Mouse (Mus musculus) cerebellum, adult 9-10 months (tissue): ENCODE data around the gene Flt3l.

Experiments
- DNase-seq: peaks from one replicate; pipeline ENCODE4 v3.0.0; 2022

Gene Flt3l

DNA sequence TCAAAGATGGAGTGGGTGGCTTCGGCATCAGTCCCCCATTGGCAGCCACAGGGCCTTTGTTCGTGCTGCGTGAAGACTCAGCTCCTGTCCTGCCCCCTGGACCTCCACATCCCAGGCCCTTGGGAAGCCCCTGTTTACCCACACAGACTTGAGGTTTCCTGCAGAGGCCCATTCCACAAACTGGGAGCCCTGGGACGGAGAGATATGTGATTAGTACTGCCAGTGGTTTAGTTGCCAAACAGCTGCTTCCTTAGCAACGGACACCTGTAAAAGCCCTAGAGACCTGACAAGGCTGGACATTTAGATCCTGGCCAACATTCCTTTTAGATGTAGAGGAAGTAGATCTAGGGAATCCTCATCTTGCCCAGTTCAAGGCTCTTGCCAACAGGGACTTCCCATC lies 5.7 kb upstream of the Flt3l start:
- no peak for DNase-seq

DNA sequence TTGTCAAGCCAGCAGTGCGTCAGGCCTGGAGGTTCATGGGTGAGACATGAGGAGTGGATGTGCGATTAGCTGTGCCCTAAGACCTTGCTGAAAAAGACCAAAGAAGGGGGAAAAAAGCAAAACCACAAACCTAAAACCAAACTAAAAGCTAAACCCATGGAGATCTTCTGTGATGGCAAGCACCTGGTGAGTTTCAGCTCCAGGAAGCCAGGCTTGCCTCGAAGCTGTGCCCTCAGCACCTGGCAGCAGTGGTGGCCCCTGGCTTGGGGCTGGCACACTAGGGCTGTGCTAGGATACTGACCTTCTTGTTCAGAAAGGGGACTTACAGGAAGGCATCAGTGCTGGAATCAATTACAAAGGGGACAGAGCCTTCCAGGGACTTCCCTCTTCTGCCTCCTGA lies 5.1 kb upstream of the Flt3l start:
- DNase-seq, result no peak

DNA sequence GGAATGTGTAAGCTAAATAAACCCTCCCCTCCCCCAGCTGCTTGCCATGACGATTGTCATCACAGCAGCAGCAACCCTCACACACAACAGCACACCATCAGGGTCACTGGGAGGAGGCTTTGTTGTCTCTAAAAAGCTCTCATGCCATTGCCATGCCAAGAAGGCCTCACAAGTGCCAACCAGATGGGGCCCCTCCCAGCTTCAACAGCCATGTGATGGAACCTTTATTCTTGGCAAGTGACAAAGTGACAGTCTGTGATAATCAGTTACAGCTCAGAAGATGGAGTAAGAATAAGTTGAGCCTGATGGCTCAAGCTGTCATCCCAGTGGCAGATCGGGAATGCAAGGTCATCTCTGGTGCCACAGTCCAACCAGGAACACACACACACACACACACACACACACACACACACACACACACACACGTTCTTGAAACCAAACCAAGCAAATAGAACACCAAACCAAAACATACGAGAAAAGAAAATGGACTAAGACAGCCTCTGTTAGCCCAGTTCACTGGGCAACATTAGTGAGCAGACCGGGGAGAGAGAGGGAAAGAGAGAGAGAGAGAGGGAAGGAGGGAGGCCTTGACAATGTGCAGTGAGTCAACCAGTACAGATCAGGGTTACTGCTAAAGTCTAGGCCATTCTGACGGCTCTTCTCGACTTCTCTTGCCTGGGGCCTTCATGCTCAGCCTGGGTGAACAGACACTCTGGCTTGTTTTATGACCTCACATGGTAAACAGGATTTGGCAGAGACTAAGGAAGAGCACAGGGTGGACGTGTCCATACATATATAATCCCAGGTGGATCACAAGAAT lies 3.9 kb upstream of the Flt3l start:
- no peak for DNase-seq

DNA sequence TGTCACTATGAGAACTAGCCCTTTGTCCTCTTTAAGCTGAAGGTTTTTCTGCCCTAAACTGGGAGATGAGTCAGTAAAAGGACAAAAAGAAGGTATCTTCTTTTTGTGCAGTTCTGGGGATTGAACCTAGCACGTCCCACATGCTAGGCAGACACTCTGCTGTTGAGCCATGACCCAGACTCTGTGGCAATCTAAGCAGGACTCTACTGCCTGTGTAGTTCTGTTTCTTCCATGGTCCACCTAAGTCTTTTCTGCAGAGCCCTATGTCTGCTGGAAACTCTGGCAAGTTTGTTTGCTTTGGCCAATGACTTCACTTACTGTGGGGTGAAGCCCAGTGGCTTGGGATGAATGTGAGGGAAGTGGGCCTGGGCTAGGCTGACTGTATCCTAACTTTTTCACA lies 2.2 kb upstream of the Flt3l start:
- no peak for DNase-seq

DNA sequence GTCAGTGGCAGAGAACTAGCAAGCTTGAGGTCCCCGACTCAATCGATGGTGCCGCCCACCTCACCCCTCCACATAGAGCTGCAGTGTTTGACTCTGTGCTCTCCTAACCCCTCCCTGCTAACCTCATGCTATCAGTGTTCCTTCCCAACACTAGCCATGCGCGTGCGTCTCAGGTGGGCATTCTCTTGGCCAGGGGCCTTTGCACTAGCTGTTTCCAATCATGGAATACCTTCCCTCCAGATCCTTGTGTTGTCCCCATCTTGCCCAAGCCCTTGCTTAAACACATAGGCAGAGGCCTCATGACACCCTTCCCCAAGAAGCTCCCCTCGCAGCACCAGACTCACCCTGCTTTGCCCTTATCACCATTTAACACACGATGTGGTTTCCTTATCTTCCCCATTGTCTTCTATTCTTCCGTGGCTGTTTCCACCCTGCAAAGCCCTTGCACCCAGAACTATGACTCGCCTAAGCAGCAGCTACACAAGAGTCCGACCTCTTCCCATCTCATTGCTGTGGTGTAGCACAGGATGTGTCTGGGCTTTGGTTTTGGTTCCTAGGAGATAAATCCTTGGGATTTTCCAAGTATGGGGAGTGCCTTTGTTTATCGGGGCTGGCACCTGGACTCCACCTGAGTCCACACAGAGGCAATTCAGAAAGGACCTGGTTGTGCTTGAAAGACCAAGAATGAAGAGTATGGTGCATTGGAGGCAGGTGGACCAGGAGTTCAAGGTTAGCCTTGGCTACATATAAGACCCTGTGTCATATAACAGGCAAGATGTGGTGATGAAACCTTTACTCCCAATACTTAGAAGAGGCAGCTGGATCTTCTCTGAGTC lies 1.2 kb upstream of the Flt3l start:
- peak; percentile 39 for DNase-seq

DNA sequence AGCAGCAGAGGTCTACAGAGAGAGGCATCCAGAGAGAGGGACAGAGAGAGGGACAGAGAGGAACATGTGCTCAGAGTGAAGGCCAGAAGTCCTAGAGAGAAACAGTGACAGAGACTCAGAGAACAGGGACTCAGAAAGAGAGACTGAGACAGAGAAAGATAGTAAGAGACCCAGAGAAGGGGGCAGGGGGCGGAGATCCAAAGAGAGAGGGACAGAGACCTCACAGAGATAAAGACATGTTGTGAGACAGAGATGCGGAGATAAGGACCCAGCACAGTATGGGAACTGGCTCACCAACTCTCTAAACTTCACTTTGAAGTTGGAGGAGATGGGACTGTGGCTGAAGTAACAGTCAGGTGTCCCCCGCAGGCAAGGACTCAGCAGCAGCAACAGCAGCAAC lies 862 bp downstream of the Flt3l start:
- no peak for DNase-seq

DNA sequence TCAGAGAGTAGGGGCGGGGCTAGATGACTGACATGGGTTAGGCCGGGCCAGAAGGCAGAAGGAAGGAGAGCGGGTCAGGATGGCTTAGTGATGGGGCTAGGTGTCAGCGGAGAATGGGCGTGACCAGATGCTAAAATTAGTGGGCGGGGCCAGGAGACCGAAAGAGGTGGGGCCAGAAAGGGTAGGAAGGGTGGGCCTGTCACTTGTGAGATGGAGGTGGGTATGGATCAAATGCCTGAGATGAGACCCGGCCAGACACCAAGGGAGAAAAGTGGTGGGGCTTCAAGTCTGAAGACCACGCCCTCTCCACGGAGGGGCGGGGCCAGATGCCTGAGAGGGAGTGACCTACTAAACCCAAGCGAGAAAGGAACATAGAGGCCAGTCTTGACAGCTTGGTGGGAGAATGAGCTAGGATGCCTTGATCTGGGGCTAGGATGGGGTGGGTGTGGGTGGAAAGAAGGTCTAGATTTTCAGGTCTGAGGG lies 1.6 kb downstream of the Flt3l start:
- DNase-seq, result peak; percentile 54

DNA sequence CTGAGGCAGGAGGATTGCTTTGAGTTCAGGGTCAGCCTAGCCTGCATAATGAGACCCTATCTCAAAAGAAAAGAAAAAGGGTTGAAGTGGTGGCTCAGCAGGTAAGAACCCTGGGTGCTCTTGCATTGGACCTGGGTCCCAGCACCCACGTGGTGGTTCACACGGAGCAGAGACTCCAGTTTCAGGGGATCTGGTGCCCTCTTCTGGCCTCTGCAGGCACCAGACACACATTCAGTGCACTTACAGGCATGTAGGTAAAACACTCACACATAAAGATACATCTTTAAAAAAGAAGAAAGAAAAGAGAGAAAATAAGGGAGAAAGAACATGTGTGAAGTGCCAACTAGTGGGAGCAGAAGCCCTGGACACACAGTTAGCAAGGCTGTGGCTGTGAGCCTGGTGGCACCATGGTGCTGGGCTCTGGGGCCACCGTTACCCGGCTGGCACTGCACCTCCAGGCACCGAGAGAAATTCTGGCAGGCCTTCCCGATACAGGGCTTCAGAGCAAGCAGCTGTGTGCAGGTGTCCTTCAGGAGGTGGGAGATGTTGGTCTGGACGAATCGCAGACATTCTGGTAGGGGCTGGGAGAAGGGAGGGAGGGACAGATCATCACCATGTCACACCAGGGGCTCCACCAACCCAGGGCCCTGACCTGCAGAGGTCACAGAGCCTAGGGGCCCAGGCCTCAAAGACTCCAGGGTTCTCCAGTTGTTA lies 2.6 kb downstream of the Flt3l start:
- no peak for DNase-seq

DNA sequence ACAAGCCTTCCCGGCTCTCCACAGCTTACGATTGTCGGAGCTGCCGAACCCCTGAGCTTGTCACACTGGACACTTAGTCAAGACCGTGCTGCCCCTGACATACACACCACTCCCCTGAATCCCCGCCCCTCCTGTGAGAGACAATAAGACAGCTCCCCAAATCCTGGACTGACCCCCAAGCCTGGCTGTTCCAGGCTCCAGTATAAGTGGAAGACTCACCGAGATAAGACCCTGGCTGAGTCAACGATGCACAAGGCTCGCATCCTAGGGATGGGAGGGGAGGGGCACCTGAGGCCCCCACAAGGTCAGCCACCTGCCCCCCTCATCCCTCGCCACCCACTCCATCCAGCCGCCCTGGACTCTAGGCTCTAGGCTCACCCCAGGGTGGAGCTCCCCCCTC lies 4.4 kb downstream of the Flt3l start:
- DNase-seq, result peak; percentile 45

DNA sequence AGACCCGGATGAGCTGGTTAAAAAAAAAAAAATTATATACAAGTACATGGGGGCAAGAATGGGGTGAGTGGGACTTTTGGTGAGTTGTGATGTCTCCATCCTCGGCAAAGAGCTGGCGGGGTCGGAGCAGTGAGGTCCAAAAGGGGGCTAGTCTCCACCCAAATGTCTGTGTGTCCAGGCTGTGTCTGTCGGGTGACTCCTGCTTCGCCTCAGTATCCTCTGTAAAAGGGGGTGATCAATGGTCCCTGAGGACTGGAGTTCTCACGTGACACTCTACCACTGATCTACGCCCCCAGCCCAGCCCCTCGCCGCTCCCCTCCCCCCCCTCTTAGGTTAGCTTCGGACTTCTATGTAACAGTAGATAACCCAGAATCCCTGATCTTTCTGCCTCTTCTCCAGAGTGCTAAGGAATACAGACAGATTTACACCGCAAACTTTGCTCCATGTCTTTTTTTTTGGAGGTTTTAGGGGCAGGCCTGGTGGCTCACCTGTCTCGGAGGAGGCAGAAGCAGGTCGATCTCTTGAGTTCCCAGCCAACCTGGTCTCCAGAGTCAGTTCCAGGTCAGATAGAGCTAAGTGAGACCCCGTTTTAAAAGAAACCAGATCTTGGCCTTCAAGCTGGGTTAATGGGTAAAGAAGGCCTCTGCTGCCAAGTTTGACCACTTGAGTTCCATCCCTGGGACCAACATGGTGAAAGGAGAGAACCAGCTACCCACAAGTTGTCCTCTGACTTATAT lies 6.3 kb downstream of the Flt3l start:
- DNase-seq, result peak; percentile 49

DNA sequence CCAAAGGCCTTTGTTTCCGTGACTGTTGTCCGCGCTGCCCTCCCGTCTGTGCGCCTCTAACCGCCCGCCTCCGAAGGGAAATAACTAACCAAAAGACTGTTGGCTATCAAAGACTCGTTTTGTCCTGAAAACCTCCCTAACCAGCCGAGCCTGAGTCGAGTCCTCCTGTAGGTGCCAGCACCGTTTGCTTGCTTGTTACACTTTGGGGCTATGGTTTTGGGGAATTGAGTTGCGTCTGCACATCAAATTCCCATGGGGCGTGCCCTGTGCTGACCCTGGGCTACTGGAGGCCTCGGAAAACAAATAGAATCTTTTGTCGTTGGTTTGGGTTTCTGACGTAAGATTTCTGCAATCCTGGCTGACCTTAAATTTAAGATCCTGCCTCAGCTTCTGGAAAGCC lies 6.9 kb downstream of the Flt3l start:
- DNase-seq, result no peak

DNA sequence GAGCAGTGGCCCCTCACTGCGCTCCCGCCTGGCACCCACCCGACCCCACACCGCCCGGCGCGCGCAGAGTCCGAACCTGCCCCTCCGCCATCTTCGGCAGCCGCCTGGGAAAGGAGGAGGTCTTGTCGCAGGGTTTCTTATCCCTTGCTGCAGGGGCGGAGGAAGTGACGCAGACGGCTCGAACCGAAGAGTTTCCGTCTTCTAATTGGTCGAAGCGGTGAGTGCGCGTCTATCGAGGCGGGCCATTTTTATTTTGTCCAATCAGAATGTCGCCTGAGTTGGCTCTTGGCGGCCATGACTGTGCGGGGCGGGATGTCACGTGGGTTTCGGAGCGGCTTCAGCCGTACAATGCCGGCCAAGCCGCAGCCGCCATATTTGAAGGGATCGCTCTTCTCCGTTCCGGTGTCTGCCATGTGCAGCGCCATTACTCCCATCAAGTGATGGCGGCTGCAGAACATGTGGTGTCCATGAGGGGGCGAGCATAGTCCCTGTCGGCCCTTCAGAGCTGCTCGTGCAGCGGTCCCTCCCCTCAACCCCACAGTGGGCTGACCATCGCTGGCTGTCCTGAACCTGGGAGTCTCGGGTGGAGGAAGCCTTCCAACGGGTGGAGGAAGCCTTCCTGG lies 7.5 kb downstream of the Flt3l start, which contains the start of gene Rpl13a:
Gene Rpl13a (minus strand): TSS at position 138 of the 623 bp plus-strand sequence.
- DNase-seq, result peak; percentile 100

DNA sequence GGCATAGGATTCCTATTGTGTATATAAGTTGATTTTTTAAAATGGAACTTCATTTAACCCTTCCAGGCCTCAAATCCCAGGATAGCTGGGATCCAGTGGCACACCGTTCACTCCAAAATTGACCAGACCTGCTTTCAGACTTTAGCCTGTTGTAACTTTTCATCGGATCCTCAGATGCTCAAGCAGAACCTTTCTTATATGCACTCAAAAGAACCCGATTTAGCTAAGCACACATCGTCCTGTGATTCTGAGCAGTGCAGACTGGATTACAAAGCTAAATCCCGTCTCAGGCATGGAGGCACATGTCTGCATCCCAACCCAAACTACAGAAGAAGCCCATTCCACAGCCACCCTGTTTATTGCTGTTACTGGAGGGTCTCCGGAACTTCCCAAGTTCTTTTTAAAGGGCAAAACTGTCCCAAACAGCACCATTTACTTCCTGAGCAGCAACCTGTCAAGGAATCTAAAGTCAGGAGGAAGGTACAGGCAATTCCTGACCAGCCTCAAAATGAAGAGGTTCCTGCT lies 8.5 kb downstream of the Flt3l start:
- no peak for DNase-seq

DNA sequence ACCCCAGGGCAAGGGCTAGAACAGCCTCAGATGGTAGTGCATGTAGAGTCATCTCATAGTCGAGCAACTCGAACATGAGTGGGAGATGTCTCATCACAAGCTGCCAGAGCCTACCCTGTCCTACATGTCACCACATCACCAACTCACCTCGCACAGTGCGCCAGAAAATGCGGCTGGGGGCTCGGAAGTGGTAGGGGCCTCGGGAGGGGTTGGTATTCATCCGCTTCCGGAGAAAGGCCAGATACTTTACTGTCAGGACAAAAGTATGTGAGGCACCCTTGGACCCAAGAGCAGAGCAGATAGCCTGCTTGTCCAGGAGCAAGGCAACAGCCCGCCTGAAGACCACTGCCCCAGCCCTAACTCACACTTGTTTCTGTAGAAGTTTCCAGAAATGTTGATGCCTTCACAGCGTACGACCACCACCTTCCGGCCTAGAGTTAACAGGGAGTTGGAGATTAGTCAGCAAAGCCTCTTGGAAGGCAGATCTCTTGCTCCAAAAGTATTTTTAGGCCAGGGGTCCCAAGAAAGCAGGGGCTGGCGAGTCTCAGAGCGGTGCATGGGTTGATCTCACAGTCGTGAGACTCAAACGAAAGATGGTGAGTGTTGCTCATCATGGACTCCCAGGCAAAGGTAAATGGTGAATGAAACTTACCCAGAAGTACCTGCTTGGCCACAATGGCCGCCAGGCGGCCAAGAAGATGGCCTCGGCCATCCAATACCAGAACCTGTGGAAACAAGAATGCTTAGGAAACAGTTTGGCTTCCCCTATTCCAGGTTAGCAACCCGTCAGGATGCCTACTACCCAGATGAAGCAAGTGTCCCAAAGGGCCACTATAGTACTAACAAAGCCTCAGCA lies 9.2 kb downstream of the Flt3l start:
- peak; percentile 51 for DNase-seq

DNA sequence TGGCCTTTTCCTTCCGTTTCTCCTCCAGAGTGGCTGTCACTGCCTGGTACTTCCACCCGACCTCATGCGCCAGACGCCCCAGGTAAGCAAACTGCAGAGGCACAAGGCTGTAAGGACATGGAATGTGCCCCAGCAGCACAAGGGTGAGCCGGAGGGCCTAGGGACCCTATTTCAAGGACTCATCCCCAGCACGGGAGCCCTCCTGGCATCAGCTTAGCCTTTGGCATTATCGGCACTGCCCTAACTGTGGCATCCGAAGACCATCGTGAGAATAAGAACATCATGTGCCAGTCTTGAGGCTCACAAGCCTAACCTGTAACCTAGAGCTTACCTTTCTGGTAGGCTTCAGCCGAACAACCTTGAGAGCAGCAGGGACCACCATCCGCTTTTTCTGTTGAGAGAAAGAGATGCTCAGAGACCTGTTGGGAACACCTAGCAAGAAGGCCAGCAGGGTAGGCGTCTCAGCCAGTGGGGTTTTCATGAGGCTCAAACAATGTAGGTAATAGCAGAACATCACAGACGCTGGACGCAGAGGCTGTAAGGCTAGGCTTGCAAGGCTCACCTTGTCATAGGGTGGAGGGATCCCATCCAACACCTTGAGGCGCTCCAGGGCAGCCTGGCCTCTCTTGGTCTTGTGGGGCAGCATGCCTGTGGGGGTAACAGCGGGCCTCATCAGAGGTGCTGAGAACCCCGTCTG lies 9.9 kb downstream of the Flt3l start:
- peak; percentile 55 for DNase-seq

DNA sequence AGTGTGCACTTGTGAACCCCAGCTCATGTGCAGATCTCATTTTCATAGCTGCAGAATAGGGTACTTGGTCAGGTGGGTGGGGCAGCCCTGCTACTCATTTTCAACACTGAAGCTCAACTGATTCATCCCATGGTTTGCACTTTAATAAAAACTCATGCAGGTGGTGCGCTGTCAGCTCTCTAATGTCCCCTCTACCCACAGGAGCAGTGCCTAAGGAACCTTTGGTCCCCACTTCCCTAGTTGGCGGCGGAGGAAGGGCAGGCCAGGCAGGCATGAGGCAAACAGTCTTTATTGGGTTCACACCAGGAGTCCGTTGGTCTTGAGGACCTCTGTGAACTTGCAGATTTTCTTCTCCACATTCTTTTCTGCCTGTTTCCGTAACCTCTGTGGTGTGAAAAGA lies 10.6 kb downstream of the Flt3l start:
- peak; percentile 43 for DNase-seq

DNA sequence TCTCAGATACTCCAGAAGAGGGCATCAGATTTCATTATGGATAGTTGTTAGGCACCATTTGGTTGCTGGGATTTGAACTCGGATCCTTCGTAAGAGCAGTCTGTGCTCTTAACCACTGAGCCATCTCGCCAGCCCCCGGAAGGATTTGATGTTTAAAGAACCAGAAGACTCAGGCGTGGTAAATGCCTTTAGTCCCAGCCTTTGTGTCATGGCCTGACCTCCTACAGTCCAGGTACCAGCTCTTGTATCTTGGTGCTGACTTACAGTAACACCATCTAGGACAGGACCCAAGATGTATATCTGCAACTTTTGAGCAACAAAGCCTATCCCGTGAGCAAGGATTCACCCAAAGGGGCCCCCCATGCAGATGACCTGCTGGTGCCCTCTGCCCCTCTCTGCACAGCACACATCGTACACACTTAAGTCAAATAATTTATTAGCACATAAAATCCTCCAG lies 11.1 kb downstream of the Flt3l start:
- no peak for DNase-seq

DNA sequence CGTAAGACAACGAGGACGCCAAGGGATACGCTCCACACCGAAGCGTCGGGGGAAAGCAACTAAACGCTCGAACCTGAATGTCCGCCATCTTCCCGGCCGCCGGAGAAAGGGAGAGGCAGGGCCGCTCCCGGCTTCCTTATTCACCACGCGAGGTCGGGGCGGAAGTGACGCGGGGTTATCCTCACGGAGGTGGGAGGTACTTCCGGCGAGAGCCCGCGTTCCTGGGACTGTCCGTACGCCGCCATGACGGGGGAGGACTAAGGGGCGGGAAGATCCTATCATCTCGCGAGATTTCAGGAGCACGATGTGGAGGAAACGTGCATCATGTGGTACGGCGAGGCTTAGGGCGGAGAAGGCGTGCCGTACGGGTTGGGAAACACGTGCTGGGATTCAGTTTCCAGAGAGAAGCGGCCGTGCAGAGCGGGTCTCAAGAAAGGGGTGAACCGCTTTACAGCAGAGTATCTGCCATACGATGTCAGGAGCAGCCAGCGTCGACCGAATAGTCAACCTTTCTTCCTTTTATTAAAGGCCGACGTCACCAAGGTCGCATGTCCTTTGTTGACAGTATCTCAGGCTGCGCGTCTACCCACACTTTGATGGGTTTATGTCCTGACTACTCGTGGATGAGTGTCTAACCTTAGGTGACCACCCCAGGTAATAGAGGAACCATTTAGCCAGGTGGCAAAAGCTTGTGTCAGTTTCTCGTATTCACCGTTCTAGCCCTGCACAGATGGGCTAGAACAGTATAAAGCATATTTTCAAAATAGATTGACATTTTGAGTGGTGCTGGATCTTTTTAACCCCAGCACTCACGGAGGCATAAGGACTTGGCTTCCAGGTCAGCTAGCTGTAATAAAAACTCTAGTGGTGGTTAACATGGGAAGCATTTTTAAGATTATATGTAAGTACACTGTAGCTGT lies 11.7 kb downstream of the Flt3l start, which contains the start of gene Rps11:
Gene Rps11 (minus strand): TSS at position 216 of the 920 bp plus-strand sequence.
- peak; percentile 99 for DNase-seq

DNA sequence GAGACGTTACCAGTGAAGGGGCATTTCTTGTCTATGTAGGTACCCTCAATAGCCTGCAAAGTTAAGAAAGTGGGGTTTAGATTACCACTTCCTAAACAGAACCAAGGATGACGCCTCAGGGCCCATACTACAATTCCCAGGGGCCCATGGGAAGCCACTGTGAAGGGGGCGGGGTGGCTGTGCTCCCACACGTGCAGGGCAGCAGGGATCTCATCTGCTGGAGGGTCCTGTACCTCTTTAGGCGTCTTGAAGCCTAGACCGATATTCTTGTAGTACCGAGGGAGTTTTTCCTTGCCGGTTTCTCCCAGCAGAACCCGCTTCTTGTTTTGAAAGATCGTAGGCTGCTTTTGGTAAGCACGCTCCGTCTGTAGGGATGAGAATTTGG lies 13.1 kb downstream of the Flt3l start:
- no peak for DNase-seq
